Mouse (Mus musculus): ENCODE measurements around the gene Cryba1.

- TF ChIP-seq CTCF (IDR thresholded peaks at IDR 0.05; ENCODE audit: control insufficient read depth, insufficient read depth, insufficient read length), result no peak
- TF ChIP-seq MAX (IDR thresholded peaks at IDR 0.05), result no peak
- TF ChIP-seq FOSL1 (IDR thresholded peaks at IDR 0.05; ENCODE audit: insufficient read depth, low read length, poor library complexity, severe bottlenecking), result no peak
- no peak for TF ChIP-seq MYOG (IDR thresholded peaks at IDR 0.05; ENCODE audit: control insufficient read depth, extremely low read depth, insufficient read length)
- no peak for TF ChIP-seq USF1 (IDR thresholded peaks at IDR 0.05; ENCODE audit: low read depth)
- TF ChIP-seq MYOD1 (IDR thresholded peaks at IDR 0.05; ENCODE audit: control insufficient read depth, insufficient read length, low read depth), result no peak
Measured at GRCm38 (mm10) chr11:77719055-77719454, 6.0 kb downstream of the Cryba1 start.

All from C2C12 (cell line).